Mouse (Mus musculus): ENCODE results near the gene Dnaja3.

The Dnaja3 gene

DNA sequence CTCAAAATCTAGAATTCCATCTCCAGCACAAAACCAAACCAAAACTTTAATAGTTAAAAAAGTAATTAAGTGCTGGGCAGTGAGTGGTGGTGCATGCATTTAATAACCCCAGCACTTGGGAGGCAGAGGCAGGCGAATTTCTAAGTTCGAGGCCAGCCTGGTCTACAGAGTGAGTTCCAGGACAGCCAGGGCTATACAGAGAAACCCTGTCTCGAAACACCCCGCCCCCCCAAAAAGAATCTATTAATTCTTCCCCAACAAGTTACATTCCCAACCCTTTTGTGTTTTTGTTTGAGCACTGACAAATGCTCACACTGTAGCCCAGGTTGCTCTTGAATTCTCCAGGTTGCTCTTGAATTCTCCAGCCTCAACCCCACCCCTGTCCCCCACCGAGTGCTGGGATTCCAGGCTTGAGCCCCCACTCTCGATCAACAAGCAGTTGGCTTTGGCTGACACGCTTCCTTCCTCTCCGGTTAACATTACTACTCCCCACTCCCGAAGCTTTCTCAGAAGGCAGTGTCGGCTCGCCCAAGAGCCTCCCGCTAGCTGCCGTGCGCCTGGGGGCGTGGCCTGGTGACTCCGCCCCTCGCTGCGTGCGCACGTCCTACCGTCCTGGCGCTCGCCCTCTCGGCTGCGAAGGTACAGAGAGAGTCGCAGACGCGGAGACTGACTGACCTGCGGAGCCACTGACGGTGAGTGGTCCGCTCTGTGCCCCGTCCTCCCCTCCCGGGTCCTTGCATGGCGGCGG lies 86.2 kb downstream of the Dnaja3 start, which contains the start of gene Hmox2:
Gene Hmox2, plus strand, starts transcription at position 582 of the 748 bp plus-strand sequence.
- peak; percentile 97 to 98 for DNase-seq

DNA sequence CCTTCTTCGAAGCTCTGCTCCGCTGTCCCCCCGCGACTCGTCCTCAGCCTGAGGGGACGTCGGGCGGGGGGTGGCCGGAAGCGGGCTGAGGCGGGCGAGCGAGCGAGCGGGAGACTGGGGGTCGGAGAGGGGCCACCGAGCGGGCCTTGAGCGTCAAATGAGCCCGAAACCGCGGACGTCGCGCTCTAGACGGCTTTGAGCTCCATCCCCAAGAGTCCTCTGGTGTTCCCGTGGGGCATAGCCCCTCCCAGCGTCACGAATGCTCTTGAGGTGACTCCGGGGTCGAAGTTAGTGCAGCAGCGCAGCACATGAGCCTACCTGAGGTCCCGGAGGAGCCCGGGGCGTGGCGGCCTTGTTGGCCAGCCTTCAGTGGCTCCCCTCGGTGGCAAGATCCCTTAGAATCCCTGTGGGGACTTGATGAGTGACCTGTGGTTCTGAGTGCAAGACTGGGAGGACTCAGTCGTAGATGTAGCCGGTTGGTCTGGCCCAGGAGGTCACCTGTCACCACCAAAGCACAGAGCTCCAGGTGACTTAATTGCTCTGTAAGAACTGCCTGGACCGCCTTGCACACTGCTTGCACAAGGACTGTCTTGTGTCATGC lies 86.8 kb downstream of the Dnaja3 start:
- no peak for DNase-seq

DNA sequence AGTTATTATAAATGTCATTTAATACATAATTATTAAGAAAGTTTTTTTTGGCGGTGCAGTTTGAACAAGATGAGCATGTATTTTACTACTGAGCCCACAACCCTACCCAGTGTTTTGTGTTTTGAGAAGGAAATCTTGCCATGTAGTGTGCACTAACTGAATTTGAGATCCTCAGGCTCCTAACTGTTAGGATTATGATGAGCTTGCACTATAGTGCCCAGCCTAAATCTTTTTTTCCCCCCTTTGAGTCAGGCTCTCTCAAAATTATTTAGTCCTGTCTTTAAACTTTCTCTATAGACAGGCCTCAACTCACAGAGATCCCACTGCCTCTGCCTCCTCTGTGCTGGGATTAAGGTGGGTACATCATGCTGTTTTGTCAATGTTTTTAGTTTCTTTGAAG lies 87.7 kb downstream of the Dnaja3 start:
- no peak for DNase-seq

DNA sequence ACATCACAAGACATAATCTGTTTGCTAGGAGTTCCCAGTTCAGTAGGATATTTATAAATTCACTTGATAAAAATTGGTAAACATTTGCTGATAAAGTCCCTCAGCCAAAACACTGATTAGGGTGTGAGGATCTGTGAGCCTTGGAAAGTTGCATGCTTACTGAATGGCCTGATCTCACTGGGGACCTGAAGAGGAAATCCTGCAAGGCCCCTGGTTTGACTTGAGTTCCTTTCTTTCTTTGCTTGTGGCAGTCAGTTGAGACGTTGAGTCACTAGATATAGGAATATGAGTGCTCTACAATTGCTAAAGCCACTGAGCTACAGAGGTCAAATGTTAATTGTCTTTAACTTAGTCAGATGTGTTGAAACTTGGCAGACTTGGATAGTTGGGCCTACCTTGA lies 88.2 kb downstream of the Dnaja3 start:
- DNase-seq, result no peak

DNA sequence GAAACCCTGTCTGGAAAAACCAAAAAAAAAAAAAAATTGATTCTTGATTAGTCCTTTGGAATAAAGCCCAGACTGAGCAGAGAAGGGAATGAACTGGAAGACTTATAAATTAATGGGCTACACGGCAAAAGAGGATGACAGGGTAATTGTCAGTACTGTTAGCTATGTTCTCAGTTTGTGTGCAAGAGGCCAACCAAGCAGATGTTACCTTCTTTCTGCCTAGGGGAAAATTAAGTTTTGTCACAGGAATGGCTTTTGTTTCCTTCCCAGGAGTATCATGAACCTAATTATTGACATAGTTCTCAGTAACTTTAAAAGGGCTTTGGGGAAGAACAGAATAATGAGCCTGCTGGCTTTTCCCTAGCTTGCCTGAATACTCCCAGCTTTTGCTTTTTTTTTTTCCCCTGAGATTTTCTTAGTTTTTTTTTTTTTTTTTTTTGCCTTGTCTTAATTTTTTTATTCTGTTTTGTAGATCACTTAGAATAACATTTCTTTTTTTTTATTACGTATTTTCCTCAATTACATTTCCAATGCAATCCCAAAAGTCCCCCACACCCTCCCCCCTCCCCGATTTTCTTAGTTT lies 91.1 kb downstream of the Dnaja3 start:
- no peak for DNase-seq

DNA sequence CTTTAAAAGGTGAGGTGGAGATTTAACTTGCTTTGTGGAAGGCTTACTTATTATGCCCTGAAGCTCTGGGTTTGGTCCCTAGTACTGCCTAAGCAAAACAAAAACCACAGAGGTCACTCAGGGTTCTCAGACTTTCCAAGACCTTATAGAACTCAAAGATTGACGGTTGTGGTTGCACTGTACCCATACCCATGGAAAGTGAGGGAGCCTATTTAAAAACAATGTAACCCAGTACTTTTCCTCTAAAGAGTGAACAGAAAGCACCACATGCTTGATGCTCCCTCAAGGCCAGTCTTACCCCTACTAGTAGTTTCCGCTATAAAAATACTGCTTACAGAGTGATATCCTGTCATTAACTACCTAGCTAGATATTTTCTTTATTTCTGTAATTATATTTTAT lies 96.5 kb downstream of the Dnaja3 start:
- DNase-seq, result no peak

DNA sequence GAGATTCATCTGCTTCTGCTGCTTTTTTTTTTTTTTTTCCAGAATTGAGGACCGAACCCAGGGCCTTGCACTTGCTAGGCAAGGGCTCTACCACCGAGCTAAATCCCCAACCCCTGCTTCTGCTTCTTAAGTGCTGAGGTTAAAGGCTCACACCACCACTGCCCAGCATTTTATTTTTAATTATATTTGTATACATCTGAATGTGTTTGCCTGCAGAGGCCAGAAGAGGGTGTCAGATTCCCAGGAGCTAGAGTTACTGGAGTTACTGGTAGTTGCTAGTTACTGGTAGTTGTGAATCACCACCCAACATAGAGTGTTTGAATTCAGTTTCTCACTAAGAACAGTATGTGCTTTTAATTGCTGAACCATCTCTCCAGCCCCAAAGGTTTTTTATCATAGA lies 100.2 kb downstream of the Dnaja3 start:
- no peak for DNase-seq

DNA sequence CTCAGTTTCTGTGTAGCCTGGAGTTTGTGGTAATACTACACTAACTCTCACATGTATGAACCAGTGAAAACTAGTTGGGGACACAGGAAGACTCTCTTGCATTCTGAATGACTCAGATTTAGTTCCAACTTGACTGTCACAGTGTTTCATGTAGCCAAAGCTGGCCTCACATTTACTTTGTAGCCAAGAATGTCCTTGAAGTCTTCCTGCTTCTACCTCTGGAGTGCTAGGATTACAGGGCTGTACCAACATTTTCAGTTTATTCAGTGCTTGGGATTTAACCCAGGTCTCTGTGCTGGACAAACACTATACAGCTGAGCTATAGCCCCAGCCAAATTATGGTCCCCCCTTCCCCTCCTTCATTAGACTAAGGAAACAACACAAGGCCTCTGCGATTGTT lies 102.4 kb downstream of the Dnaja3 start:
- no peak for DNase-seq

DNA sequence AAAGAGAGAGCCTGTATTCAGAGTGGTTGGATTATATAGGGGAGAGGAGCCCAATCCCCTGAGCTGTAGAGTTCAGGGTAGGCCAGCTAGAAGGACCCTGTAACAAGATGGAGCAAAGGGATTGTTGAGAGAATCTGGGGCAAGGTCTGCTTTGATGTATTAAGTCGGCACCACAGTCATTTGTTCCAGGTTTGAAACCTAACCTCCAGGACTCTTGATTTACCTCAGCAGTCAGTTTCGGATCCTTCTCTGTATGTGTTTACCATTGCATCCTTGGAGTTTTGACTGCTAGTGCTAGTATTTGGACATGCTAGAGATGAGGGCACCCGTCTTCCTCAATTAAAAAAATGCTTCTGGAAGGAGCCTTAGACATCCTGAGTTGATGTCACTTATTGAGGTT lies 112.4 kb downstream of the Dnaja3 start:
- no peak for DNase-seq

DNA sequence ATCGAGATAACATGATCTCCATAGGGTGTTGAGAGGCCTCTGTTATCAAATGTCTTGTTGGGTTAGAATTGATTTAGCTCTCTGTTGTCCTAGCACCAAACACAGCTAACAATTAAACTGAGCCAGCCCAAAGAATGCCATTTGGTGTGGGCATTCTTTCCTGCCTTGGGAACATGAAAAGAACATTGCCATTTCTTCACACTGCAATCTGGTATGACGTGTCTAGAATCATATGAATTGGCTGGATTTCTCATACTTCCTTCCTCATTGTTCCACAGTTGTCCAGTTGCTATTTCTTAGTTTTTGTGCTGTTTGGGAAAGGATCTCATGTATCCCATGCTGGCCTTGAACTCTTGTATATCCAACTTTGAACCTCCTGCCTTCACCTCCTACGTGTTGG lies 114.3 kb downstream of the Dnaja3 start:
- DNase-seq, result no peak

DNA sequence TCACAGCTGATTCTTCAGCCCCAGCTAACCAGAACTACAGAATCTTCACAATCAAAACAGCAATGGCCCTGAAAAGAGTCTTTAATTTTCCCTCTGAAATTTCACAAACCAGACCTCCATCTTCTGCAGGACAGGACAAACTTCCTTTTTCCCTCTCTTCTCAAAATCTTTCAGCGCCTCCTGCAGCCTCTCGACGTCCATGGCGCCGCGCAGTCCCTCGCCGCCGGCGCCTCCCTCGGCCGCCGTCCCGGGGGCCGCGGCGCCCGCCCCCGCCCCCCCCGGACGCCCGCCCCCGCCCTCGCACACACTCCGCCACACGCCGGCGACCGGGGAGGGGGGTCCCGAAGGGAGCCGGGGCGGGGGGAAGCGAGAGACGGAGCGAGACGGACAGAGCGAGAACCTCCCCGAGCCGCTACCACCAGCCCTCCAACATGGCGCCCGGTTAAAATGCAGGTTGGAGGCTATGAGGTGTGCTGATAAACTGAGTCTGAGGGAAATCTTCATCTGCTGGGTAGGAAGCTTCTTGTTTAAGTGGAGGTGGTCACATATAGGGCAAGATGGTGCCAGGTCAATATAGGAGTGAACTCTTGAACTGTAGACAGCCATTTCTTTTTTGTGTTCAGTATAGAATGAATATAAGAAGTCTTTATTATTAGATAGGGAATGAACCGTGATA lies 117.0 kb downstream of the Dnaja3 start:
- peak; percentile 28 to 39 for DNase-seq
